ENCODE assay signal across 23 mouse cellular contexts in genomic region chr6:129124531-129124930, GRCm38 (mm10). TPM values are rescaled to one million over a fixed set of nuclear protein-coding genes. Genes with fewer than 3 reads are reported as not detected.
DNase-seq lines count a peak whose midpoint lies in the region; ATAC-seq and TF ChIP-seq lines count a peak whose summit lies in the region.
"Not testable (repeated sequence)": the region's sequence is repeated elsewhere in the genome, so short reads cannot be mapped to it uniquely, and the experiment has no call there.
"Had no signal": no experiment of that assay in that cellular context is flagged by ENCODE, and none has a peak within 500 bp of the region (broad histone marks: within the 10 kb centered on the region; RNA-seq: fewer than 3 reads in every experiment).

No protein-coding gene starts in this region.

- not testable (repeated sequence) for H3K4me3 ChIP-seq in embryonic facial prominence, embryonic 14.5 days (ENCODE audit: low read depth, low read length); gastrocnemius, adult 2 months; kidney, adult 2 months (ENCODE audit: insufficient read depth, low read depth, low read length); lung, postnatal 0 days (ENCODE audit: low read depth, low read length)

- H3K9me3 ChIP-seq in embryonic facial prominence, embryonic 14.5 days (ENCODE audit: control insufficient read depth, low read length); lung, postnatal 0 days (ENCODE audit: low read length): not testable (repeated sequence)

- not testable (repeated sequence) for H3K27me3 ChIP-seq in embryonic facial prominence, embryonic 14.5 days (replicated peaks; ENCODE audit: control insufficient read depth, insufficient read depth, low read length); kidney, adult 2 months (replicated peaks; ENCODE audit: control insufficient read depth, insufficient read depth, low read length); lung, postnatal 0 days (replicated peaks; ENCODE audit: insufficient read depth, low read length)

- ATAC-seq in embryonic facial prominence, embryonic 14.5 days (ENCODE audit: low read depth); lung, postnatal 0 days: not testable (repeated sequence)

- TF ChIP-seq POLR2A in kidney, adult 2 months (IDR thresholded peaks at IDR 0.05; ENCODE audit: low read depth, low read length) = not testable (repeated sequence)

- not testable (repeated sequence) for H3K9ac ChIP-seq in embryonic facial prominence, embryonic 14.5 days (ENCODE audit: low read depth, low read length); lung, postnatal 0 days (replicated peaks; ENCODE audit: low read depth)

- TF ChIP-seq EP300 in lung, postnatal 0 days (IDR thresholded peaks at IDR 0.05) = peak; percentile 54

- not testable (repeated sequence) for H3K27ac ChIP-seq in embryonic facial prominence, embryonic 14.5 days (replicated peaks; ENCODE audit: low read depth, low read length); kidney, adult 2 months (ENCODE audit: insufficient read depth, low read depth, low read length); lung, postnatal 0 days (ENCODE audit: low read length)
- peak overlapping the region; percentile 32; the same call in 1 of the 2 replicates for H3K27ac ChIP-seq in gastrocnemius, adult 2 months

- not testable (repeated sequence) for H3K36me3 ChIP-seq in embryonic facial prominence, embryonic 14.5 days (ENCODE audit: control insufficient read depth, insufficient read depth, low read length); kidney, adult 2 months (ENCODE audit: control insufficient read depth, insufficient read depth, low read length); lung, postnatal 0 days (ENCODE audit: insufficient read depth, low read length)

- not testable (repeated sequence) for TF ChIP-seq CTCF in gastrocnemius, adult 2 months (IDR thresholded peaks at IDR 0.05); kidney, adult 2 months (conservative IDR thresholded peaks at IDR 0.05; ENCODE audit: insufficient read depth, insufficient read length, low read depth, low read length); lung, postnatal 0 days (IDR thresholded peaks at IDR 0.05)

- DNase-seq in adipocyte (ENCODE audit: low spot score) = peak; percentile 39
- DNase-seq in embryonic facial prominence, embryonic 14.5 days (ENCODE audit: low spot score) = peak; percentile 70
- DNase-seq in gastrocnemius, adult 2 months = not testable (repeated sequence)
- peak; percentile 31 for DNase-seq in kidney, adult 2 months
- peak; percentile 37 for DNase-seq in lung, postnatal 0 days (ENCODE audit: low spot score)
- peak; percentile 56 for DNase-seq in lung, postnatal 36 days
- peak; percentile 74 for DNase-seq in skeletal muscle tissue, adult 2 months (ENCODE audit: low read depth, low spot score)

- H3K4me1 ChIP-seq in embryonic facial prominence, embryonic 14.5 days (ENCODE audit: control insufficient read depth, insufficient read depth, low read length); kidney, adult 2 months (ENCODE audit: control insufficient read depth, insufficient read depth, low read length); lung, postnatal 0 days (ENCODE audit: insufficient read depth, low read depth, low read length): not testable (repeated sequence)

- not testable (repeated sequence) for H3K4me2 ChIP-seq in embryonic facial prominence, embryonic 14.5 days (ENCODE audit: low read depth, low read length); lung, postnatal 0 days (replicated peaks; ENCODE audit: low read depth, low read length)

- intact Hi-C loops in gastrocnemius, adult 2 months (cut with DNase I) = not testable (repeated sequence)

RNA-seq across cellular contexts. Expression of gene Clec2e, which starts 23.8 kb away (rescaled TPM):
- 0.18 TPM in 2 replicates for polyA plus RNA-seq in embryonic facial prominence, embryonic 14.5 days (2014; fragmentation: Nextera tagmentation; extraction: Ambion mirVana)
- under 1 TPM; 0.11 to 0.23 TPM for total RNA-seq in gastrocnemius, adult 2 months (2021)
- 0.05 TPM in 1 of 2 replicates, not detected in the other for polyA plus RNA-seq in kidney, adult 2 months (2012; rRNA removed)
- not detected in 2 replicates for polyA plus RNA-seq in lung, postnatal 0 days (2015; fragmentation: Nextera tagmentation; extraction: Ambion mirVana)
- total RNA-seq: adrenal gland, adult 2 months; adrenal gland, postnatal 14 days; ES-E14; heart, adult 18-20 months; heart, postnatal 4 days; hindbrain, postnatal 0 days had no signal
- polyA plus RNA-seq: adrenal gland, adult 2 months; embryonic facial prominence, embryonic 11.5 days; embryonic facial prominence, embryonic 15.5 days; forebrain, embryonic 11.5 days; forebrain, embryonic 15.5 days; heart, embryonic 10.5 days; heart, embryonic 13.5 days; hindbrain, embryonic 11.5 days; hindbrain, embryonic 14.5 days; hindbrain, postnatal 0 days; inflammation-experienced regulatory T-cells, adult 6 months; Patski had no signal

RNA-seq across cellular contexts. Expression of gene Clec2d, which starts 55.9 kb away (rescaled TPM):
- polyA plus RNA-seq in embryonic facial prominence, embryonic 14.5 days (2014; fragmentation: Nextera tagmentation; extraction: Ambion mirVana) = 0.51 and 0.97 TPM in 2 replicates
- total RNA-seq in gastrocnemius, adult 2 months (2021) = 100 to 1,000 TPM in 1 of 2 experiments, 10 to 100 TPM in 1; 73.7 to 109 TPM
- polyA plus RNA-seq in kidney, adult 2 months (2012; rRNA removed) = 42.9 and 67.0 TPM in 2 replicates
- polyA plus RNA-seq in lung, postnatal 0 days (2015; fragmentation: Nextera tagmentation; extraction: Ambion mirVana) = 4.5 and 5.1 TPM in 2 replicates
- polyA plus RNA-seq: embryonic facial prominence, embryonic 11.5 days; forebrain, embryonic 11.5 days; heart, embryonic 10.5 days; hindbrain, embryonic 11.5 days; hindbrain, postnatal 0 days had no signal
